Mouse (Mus musculus): ENCODE measurements at regions not wholly inside any gene's neighbourhood (a gene's known extent, or its start where the extent isn't known, plus 50 kb on each side); places are given as distances from the start of the nearest gene placed in this dataset.
A peak's percentile ranks its signal among the peaks of the same experiment; 100 is the strongest.

DNA sequence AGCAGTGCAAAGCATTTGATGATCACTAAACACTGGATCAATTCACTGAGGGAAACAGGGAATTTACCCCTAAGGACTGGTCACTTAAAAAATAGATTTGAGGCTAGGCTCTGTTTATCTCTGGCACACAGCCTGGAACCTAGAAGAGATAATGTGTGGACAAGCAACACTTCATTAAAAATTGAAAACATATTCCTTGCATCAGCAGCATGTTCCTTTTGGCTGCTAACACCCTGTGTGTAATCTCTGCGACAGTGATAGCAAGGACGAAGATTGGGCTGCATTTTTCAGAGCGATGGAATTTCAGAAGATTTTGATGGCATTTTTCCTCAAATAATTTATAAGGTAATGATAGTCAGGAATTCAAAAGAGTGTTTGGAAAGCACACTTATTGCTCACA is 310.9 kb downstream of the Nova1 start:
- no peaks in the 10 kb centered on the region for H3K9me3 ChIP-seq (ENCODE audit: low read length)
- TF ChIP-seq EP300 (IDR thresholded peaks at IDR 0.05) (no peak), CTCF (IDR thresholded peaks at IDR 0.05) (no peak)
- no peak overlapping the region for H3K4me3 ChIP-seq (ENCODE audit: low read depth, low read length)
- no peaks in the 10 kb centered on the region for H3K4me1 ChIP-seq (ENCODE audit: insufficient read depth, low read depth, low read length)
- 51% methylated on average over 3 of the region's 3 CpGs for WGBS
- no peak overlapping the region for H3K4me2 ChIP-seq (replicated peaks; ENCODE audit: low read depth, low read length)
- DNase-seq (ENCODE audit: low spot score): peak; percentile 21
- no peaks in the 10 kb centered on the region for H3K36me3 ChIP-seq (ENCODE audit: insufficient read depth, low read length)
- H3K27ac ChIP-seq (ENCODE audit: low read length): no peak overlapping the region
- H3K27me3 ChIP-seq (replicated peaks; ENCODE audit: insufficient read depth, low read length): no peaks in the 10 kb centered on the region
- ATAC-seq: no peak
- H3K9ac ChIP-seq (replicated peaks; ENCODE audit: low read depth): no peak overlapping the region

DNA sequence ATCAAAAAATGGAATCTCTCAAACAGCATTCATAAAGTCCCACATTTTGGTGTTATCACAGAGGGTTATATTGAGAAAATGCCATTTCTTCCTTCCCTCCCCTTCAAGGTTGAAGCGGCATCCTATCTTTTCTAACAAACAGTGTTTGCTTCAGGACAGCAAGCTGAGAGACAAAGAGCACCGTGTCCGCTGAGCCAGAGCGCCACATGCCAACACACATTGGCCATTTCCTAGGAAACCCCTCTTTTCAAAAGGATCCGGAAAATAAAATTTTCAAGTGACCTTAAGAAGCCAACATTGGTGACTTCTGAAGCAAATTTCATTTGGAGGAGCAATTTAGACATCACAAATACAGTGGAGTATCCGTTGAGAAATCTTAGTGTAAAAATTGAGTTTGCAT is 326.3 kb downstream of the Nova1 start:
- TF ChIP-seq EP300 (IDR thresholded peaks at IDR 0.05) (no peak), CTCF (IDR thresholded peaks at IDR 0.05) (no peak)
- Histone ChIP-seq H3K9ac (replicated peaks; ENCODE audit: low read depth) (no peak overlapping the region), H3K4me1 (ENCODE audit: insufficient read depth, low read depth, low read length) (no peaks in the 10 kb centered on the region), H3K27ac (ENCODE audit: low read length) (no peak overlapping the region), H3K36me3 (ENCODE audit: insufficient read depth, low read length) (no peaks in the 10 kb centered on the region), H3K4me3 (ENCODE audit: low read depth, low read length) (no peak overlapping the region), H3K4me2 (replicated peaks; ENCODE audit: low read depth, low read length) (no peak overlapping the region), H3K27me3 (replicated peaks; ENCODE audit: insufficient read depth, low read length) (no peaks in the 10 kb centered on the region), H3K9me3 (ENCODE audit: low read length) (no peaks in the 10 kb centered on the region)
- ATAC-seq: no peak
- 81% methylated on average over 6 of the region's 6 CpGs for WGBS
- no peak for DNase-seq (ENCODE audit: low spot score)

DNA sequence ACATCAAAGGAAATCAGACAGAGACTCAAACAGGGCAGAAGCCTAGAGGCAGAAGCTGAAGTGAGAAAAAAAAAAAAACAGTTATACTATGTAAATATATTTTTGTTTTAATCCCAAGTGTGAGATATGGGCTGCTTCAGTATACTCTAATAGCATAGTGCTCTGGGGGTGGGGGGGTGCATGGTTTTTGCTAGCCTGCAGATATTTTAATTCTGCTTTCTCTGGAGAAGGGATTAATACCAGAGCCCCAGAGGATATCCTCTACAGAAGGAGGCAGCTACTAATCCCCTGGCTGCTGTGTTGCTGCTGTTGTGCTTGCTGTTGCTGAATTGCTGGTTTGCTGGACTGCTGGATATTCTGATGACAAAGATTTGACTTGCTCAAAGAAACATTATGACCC is 367.8 kb downstream of the Nova1 start:
- no peak overlapping the region for H3K9ac ChIP-seq (replicated peaks; ENCODE audit: low read depth)
- DNase-seq (ENCODE audit: low spot score) (no peak), ATAC-seq (no peak)
- H3K4me2 ChIP-seq (replicated peaks; ENCODE audit: low read depth, low read length): no peak overlapping the region
- no peak for TF ChIP-seq CTCF (IDR thresholded peaks at IDR 0.05)
- no peak for TF ChIP-seq EP300 (IDR thresholded peaks at IDR 0.05)
- H3K9me3 ChIP-seq (ENCODE audit: low read length): no peaks in the 10 kb centered on the region
- H3K4me3 ChIP-seq (ENCODE audit: low read depth, low read length): no peak overlapping the region
- no peak overlapping the region for H3K27ac ChIP-seq (ENCODE audit: low read length)
- no peaks in the 10 kb centered on the region for H3K36me3 ChIP-seq (ENCODE audit: insufficient read depth, low read length)
- no peaks in the 10 kb centered on the region for H3K4me1 ChIP-seq (ENCODE audit: insufficient read depth, low read depth, low read length)
- no peaks in the 10 kb centered on the region for H3K27me3 ChIP-seq (replicated peaks; ENCODE audit: insufficient read depth, low read length)

DNA sequence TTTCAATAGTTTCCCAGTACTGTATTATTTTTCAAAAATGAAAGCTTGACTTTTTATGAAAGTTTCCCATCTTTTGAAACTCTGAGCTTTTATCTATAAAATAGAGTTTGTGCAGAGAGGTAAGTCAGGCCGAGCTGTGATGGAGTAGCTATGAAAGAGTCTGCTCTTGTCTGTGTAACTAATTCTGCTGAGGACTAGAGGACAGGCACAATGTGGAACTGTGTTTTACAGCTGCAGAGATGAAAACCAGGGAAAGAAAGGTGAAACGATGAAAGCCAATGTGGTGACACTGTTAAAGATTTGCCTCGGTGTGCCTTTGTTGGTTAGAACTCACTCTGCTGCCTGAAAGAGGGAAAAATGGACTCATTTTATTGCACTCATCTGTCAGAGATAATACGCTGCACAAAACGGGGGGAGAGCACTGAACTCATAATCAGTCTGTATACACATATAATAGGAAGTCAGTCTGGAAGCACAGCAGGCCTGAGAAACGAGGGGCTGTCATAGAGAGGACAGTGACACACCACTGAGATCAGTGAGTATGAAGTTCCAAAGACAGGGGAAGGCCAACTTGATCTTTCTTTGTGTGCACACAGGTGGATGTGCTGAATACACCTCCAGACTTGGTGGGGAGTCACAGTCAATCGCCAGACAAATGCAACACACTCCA is 373.9 kb downstream of the Nova1 start:
- no peak overlapping the region for H3K4me3 ChIP-seq (ENCODE audit: low read depth, low read length)
- H3K4me2 ChIP-seq (replicated peaks; ENCODE audit: low read depth, low read length): no peak overlapping the region
- WGBS: 73% methylated on average over 7 of the region's 7 CpGs
- TF ChIP-seq EP300 (IDR thresholded peaks at IDR 0.05) (no peak), CTCF (IDR thresholded peaks at IDR 0.05) (no peak)
- H3K36me3 ChIP-seq (ENCODE audit: insufficient read depth, low read length): no peaks in the 10 kb centered on the region
- H3K9ac ChIP-seq (replicated peaks; ENCODE audit: low read depth): no peak overlapping the region
- DNase-seq (ENCODE audit: low spot score) (no peak), ATAC-seq (no peak)
- no peak overlapping the region for H3K27ac ChIP-seq (ENCODE audit: low read length)
- H3K9me3 ChIP-seq (ENCODE audit: low read length): no peaks in the 10 kb centered on the region
- H3K4me1 ChIP-seq (ENCODE audit: insufficient read depth, low read depth, low read length): no peaks in the 10 kb centered on the region
- H3K27me3 ChIP-seq (replicated peaks; ENCODE audit: insufficient read depth, low read length): no peaks in the 10 kb centered on the region

DNA sequence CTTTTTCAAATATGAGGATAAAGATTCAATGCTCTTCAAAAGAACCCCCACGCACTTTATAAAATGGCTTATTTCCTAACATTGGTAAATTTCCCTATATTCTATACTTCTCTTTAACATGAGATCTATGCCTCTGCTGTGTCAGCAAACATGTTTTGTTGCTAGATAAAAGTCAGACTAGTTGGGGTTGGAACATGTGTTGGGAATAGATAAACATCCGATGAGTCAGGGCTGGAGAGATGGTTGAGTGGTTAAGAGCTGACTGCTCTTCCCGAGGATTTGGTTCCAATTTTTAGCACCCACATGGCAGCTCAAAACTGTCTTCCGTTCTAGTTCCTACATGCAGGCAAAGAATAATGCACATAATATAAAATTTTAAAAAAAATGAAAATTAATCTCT is 399.1 kb downstream of the Nova1 start:
- ATAC-seq (no peak), DNase-seq (ENCODE audit: low spot score) (no peak)
- H3K27me3 ChIP-seq (replicated peaks; ENCODE audit: insufficient read depth, low read length): no peaks in the 10 kb centered on the region
- no peak overlapping the region for H3K4me3 ChIP-seq (ENCODE audit: low read depth, low read length)
- H3K27ac ChIP-seq (ENCODE audit: low read length): no peak overlapping the region
- H3K9ac ChIP-seq (replicated peaks; ENCODE audit: low read depth): no peak overlapping the region
- H3K4me2 ChIP-seq (replicated peaks; ENCODE audit: low read depth, low read length): no peak overlapping the region
- H3K9me3 ChIP-seq (ENCODE audit: low read length): no peaks in the 10 kb centered on the region
- no peaks in the 10 kb centered on the region for H3K36me3 ChIP-seq (ENCODE audit: insufficient read depth, low read length)
- TF ChIP-seq EP300 (IDR thresholded peaks at IDR 0.05): no peak
- TF ChIP-seq CTCF (IDR thresholded peaks at IDR 0.05): no peak
- 79% methylated on average over 4 of the region's 4 CpGs for WGBS
- no peaks in the 10 kb centered on the region for H3K4me1 ChIP-seq (ENCODE audit: insufficient read depth, low read depth, low read length)

DNA sequence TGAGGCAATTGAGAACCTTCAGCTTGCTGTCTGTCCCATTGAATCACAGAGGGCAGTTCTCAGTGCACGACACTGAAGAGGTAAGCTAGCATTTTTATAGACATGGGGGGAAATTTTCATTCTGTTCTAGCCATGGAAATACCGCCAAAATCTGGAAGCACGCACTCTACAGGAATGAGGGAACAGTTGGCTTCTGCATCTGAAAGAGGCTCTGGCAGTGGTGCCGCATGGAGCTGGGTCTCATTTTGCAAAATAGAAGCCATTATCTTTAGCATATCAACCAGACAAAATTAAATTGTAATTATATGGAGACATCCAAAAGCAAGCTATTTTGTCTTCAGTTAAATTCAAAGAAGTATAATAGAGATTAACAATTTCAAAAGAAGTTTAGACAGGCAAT is 399.7 kb downstream of the Nova1 start:
- Histone ChIP-seq H3K27me3 (replicated peaks; ENCODE audit: insufficient read depth, low read length) (no peaks in the 10 kb centered on the region), H3K9me3 (ENCODE audit: low read length) (no peaks in the 10 kb centered on the region), H3K4me1 (ENCODE audit: insufficient read depth, low read depth, low read length) (no peaks in the 10 kb centered on the region), H3K27ac (ENCODE audit: low read length) (no peak overlapping the region), H3K36me3 (ENCODE audit: insufficient read depth, low read length) (no peaks in the 10 kb centered on the region), H3K4me3 (ENCODE audit: low read depth, low read length) (no peak overlapping the region), H3K9ac (replicated peaks; ENCODE audit: low read depth) (no peak overlapping the region), H3K4me2 (replicated peaks; ENCODE audit: low read depth, low read length) (no peak overlapping the region)
- ATAC-seq (no peak), DNase-seq (ENCODE audit: low spot score) (no peak)
- WGBS: 86% methylated on average over 4 of the region's 4 CpGs
- no peak for TF ChIP-seq CTCF (IDR thresholded peaks at IDR 0.05)
- TF ChIP-seq EP300 (IDR thresholded peaks at IDR 0.05): no peak

Data from lung, postnatal 0 days (tissue).